Mouse (Mus musculus) cerebellum, adult 2 months (tissue): Measurements from ENCODE around the gene Gm10053.

ENCODE experiments used
- CTCF ChIP-seq: fragments of 200-500 bp; IDR thresholded peaks from 2 replicates; pipeline ENCODE4 v1.5.1; 2011; ENCODE audit warnings: low read depth, mild to moderate bottlenecking, control low read depth, low read length, moderate library complexity, borderline replicate concordance; ENCODE audit not compliant: insufficient read depth
- POLR2A ChIP-seq: fragments of 200-500 bp; IDR thresholded peaks from 2 replicates; pipeline ENCODE4 v1.6.1; 2011; ENCODE audit warnings: low read length, control low read depth, borderline replicate concordance; ENCODE audit not compliant: insufficient read depth

DNA sequence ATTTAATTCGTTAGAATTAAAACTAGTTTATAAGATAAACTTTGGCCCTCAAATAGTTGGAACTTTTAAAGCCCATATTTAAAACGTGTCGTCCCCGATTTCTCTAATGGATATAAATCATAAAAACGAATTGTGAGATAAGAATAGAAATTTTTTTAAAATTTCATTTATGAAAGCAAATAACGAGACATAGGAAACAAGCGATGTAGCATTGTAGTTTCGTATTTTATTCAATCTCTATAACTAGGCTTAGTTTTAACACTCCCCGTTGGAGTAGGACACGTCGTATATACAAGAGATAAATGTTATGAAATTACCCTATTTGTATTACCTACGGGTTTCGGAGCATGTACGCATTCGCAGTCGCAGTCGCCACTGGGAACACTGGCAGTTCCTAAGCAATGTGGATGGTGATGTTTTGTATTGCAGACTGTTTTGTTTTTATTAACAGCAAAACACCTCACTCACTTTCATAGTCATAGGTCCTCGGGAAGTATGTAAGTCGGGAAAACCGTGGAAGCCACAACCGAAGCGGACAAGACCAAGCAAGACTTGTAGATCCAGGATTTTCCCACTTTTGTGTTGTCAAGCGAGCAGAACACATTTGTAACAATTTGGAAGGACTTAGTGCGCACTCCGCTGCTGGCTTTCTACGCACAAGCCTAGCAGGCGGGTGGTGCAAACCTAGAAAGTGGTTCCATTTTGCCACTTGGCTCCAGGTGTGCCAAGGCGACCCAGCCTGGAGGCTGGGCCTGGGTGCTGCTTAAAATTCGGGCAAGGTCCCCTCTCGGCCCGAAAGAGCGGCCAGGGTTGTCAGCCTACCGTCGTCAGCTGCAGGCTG, 23.5 kb downstream of the Gm10053 start:
- TF ChIP-seq POLR2A: no peak
- no peak for TF ChIP-seq CTCF
